Mouse (Mus musculus) midbrain, embryonic 14.5 days (tissue): ENCODE measurements around the gene Slfn4. TPM values are rescaled to one million over a fixed set of nuclear protein-coding genes. Genes with fewer than 3 reads are reported as not detected.
"Not testable (repeated sequence)": the region's sequence is repeated elsewhere in the genome, so short reads cannot be mapped to it uniquely, and the experiment has no call there.

Source experiments
- ATAC-seq: fragments of 200-750 bp; cut with Nextera tagmentation; 2 replicates; pipeline ENCODE4 v1.8.0; 2017; ENCODE audit warnings: moderate number of reproducible peaks, moderate library complexity; ENCODE audit not compliant: low FRiP score, low TSS enrichment
- DNase-seq: peaks from one replicate; pipeline ENCODE4 v3.0.0-alpha.2; 2015
- H3K27ac ChIP-seq: fragments of 300-500 bp; sonication (generic); replicated peaks from 2 replicates; pipeline ENCODE4 v1.5.1; 2014; ENCODE audit warnings: mild to moderate bottlenecking, low read depth, low read length, moderate library complexity
- H3K27me3 ChIP-seq: fragments of 300-500 bp; sonication (generic); 2 replicates; pipeline ENCODE4 v1.6.1; 2014; ENCODE audit warnings: low read length, control low read depth, mixed read lengths; ENCODE audit not compliant: control insufficient read depth, insufficient read depth
- H3K36me3 ChIP-seq: fragments of 300-500 bp; sonication (generic); 2 replicates; pipeline ENCODE4 v1.6.1; 2014; ENCODE audit warnings: low read length, control low read depth; ENCODE audit not compliant: control insufficient read depth, insufficient read depth
- H3K4me1 ChIP-seq: fragments of 300-500 bp; sonication (generic); 2 replicates; pipeline ENCODE4 v1.6.1; 2014; ENCODE audit warnings: mild to moderate bottlenecking, antibody characterized with exemption, low read length, control low read depth; ENCODE audit not compliant: control insufficient read depth, insufficient read depth
- H3K4me2 ChIP-seq: fragments of 300-500 bp; sonication (generic); 2 replicates; pipeline ENCODE4 v1.6.1; 2014; ENCODE audit warnings: mild to moderate bottlenecking, low read length, moderate library complexity
- H3K4me3 ChIP-seq: fragments of 300-500 bp; sonication (generic); replicated peaks from 2 replicates; pipeline ENCODE4 v1.5.1; 2014; ENCODE audit warnings: low read depth, low read length
- H3K9ac ChIP-seq: fragments of 300-500 bp; sonication (generic); replicated peaks from 2 replicates; pipeline ENCODE4 v1.6.1; 2014; ENCODE audit warnings: mild to moderate bottlenecking, low read length, moderate library complexity
- H3K9me3 ChIP-seq: fragments of 300-500 bp; sonication (generic); 2 replicates; pipeline ENCODE4 v1.6.1; 2016; ENCODE audit warnings: low read length, control low read depth, mixed read lengths; ENCODE audit not compliant: control insufficient read depth
- WGBS: fragments of 180-500 bp; shearing (Covaris S2); extraction: QIAGEN DNeasy Blood & Tissue Kit; methylation state at CpG from one replicate; pipeline ENCODE4 v1.1.7; 2014; 5-methylcytosine and 5-hydroxymethylcytosine counted together
- polyA plus RNA-seq: library from polyadenylated mRNA; unstranded; fragments of >200 nt; fragmentation: Nextera tagmentation; extraction: Ambion mirVana; gene quantifications from 2 replicates; pipeline ENCODE4 v1.2.1, GENCODE M21; 2014

The Slfn4 gene
- polyA plus RNA-seq, 1 experiment from 2014 or later, result 0.20 TPM

DNA sequence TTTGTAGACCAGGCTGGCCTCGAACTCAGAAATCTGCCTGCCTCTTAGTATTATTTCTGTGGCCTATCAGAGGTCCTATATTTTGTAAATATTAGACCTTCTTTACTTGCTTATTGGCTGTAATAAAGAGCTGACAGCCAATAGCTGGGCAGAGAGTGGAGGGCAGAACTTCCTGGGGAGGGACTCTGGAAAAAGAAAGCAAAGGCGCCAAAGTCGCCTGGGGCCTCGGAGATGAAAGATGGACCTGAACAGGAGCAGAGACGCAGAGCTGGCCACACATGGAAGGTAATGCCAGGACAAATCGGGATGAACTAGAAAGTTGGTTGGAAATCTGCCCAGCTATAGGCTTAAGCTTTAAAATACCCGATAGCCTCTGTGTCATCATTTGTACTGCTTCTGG lies 48.4 kb downstream of the Slfn4 start:
- 87% methylated on average over 7 of the region's 7 CpGs for WGBS
- no peak for ATAC-seq
- H3K9me3 ChIP-seq, result no peaks in the 10 kb centered on the region
- no peak for DNase-seq
- H3K36me3 ChIP-seq, result no peaks in the 10 kb centered on the region
- no peaks in the 10 kb centered on the region for H3K4me1 ChIP-seq
- no peaks in the 10 kb centered on the region for H3K27me3 ChIP-seq
- no peak overlapping the region for H3K9ac ChIP-seq
- no peak overlapping the region for H3K4me3 ChIP-seq
- no peak overlapping the region for H3K27ac ChIP-seq
- H3K4me2 ChIP-seq, result no peak overlapping the region

DNA sequence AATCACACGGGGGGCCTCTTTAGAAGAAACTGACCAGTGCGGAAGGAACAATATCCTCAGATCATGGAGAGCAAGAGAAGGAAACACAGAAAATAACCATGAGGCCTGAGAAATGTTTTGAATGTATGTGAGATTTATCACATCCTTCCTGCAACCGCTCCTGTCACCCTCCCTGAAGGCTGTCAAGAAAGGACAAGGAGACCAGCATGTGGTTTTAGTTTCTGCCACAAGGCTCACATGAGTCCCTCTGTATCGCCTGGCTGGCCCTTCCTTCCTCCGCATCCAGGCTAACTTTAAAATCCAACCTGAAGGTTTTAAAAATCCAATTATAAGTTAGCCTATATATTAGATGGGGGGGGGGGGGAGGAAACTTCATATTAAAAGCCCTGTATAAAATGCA lies 48.8 kb downstream of the Slfn4 start:
- H3K4me2 ChIP-seq, H3K4me1 ChIP-seq, H3K4me3 ChIP-seq, H3K27me3 ChIP-seq, H3K36me3 ChIP-seq, H3K9me3 ChIP-seq, ATAC-seq, DNase-seq, H3K9ac ChIP-seq, H3K27ac ChIP-seq: not testable (repeated sequence)
- WGBS, result 87% methylated on average over 5 of the region's 5 CpGs

DNA sequence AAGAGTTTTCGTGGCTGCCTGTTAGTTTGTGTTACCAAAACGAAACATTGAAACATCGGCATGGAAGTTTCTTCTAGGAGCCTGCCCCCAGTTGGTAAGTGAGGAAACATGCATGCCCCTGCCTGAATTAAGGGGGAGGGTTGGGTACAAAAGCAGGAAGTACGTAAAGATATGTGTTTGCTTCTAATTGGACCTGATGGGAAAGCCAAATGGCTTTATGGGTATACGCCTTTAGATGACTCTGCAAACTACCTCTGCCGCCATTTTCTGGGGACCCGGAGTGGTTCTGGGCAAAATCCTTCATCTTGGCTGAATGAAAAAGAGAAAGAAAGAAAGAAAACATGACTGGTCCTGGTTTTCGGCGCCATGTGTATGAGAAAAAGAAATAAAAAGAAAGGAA lies 49.2 kb downstream of the Slfn4 start:
- no peak overlapping the region for H3K4me3 ChIP-seq
- ATAC-seq (no peak), DNase-seq (no peak)
- no peak overlapping the region for H3K27ac ChIP-seq
- no peaks in the 10 kb centered on the region for H3K36me3 ChIP-seq
- no peaks in the 10 kb centered on the region for H3K4me1 ChIP-seq
- H3K4me2 ChIP-seq, result no peak overlapping the region
- WGBS, result 92% methylated on average over 9 of the region's 9 CpGs
- no peaks in the 10 kb centered on the region for H3K9me3 ChIP-seq
- no peak overlapping the region for H3K9ac ChIP-seq
- no peaks in the 10 kb centered on the region for H3K27me3 ChIP-seq

DNA sequence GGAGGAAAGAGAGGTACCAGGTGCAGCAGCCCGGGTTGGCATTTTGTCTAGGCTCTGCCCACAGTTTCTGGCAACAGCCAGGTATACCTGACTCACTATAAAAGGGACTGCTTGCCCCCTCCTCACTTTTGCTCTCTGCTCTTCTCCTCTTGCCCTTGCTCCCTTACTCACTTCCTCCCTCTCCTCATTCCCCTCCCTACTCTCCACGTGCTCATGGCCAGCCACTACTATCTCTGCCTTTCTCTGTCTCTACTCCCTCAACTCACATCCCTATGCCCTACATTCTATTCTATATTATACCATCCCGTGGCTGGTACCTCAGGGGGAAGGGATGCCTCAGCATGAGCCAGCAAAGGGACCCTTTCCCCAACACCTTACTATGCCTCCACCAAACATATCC lies 49.8 kb downstream of the Slfn4 start:
- Histone ChIP-seq H3K36me3 (no peaks in the 10 kb centered on the region), H3K4me1 (no peaks in the 10 kb centered on the region), H3K27ac (no peak overlapping the region), H3K9me3 (no peaks in the 10 kb centered on the region), H3K4me2 (no peak overlapping the region), H3K4me3 (no peak overlapping the region), H3K9ac (no peak overlapping the region), H3K27me3 (no peaks in the 10 kb centered on the region)
- ATAC-seq, result no peak
- 67% methylated on average over 3 of the region's 3 CpGs for WGBS
- no peak for DNase-seq

GRCm38 (mm10) chr11:83225371-83225960 lies 50.5 kb downstream of the Slfn4 start:
- H3K9ac ChIP-seq, result no peak overlapping the region

DNA sequence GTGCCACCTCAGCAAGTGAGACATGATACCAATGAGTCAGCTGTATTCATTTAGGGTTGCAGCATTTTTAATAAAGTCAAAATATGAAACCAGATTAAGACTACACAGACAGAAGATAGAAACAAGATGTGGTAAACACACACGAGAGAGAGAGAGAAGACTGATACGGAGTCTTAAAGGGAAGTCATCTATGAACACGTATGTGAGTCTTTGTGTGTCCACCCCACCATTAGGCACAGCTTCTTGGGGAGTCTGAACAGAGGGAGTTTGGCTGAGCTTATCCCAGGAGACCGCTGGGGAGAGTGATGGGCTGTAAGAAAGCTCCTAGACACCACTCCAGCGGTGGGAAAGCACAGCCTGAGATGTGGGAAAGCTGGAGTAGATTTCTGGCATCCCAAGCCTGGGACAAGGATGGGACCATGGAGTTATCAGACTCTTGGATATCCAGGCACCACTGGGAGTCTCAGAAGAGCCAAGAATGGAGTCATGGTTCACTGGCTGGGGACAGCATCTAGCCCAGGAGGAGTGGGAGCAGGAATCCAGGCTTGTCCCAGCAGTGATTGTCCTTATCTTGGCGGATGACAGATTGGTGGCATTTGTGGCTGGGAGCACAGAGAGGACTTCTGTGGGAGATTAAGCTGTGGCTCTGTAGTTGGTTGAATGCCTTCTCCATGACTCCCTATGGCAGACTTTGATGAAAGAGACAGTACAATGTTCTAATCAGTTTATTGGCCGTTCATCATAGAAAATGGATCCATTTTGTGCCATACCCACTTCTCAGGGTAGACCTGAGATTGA lies 53.1 kb downstream of the Slfn4 start:
- Histone ChIP-seq H3K27ac (no peak overlapping the region), H3K4me3 (no peak overlapping the region), H3K27me3 (no peaks in the 10 kb centered on the region), H3K4me2 (no peak overlapping the region), H3K4me1 (no peaks in the 10 kb centered on the region), H3K9ac (no peak overlapping the region), H3K9me3 (no peaks in the 10 kb centered on the region), H3K36me3 (no peaks in the 10 kb centered on the region)
- no peak for ATAC-seq
- DNase-seq, result no peak
- WGBS, result 84% methylated on average over 7 of the region's 7 CpGs

More at GRCm38 (mm10) chr11:83225371-83225960, 50.5 kb downstream of the Slfn4 start:
- Histone ChIP-seq H3K27me3 (no peaks in the 10 kb centered on the region), H3K4me2 (no peak overlapping the region), H3K36me3 (no peaks in the 10 kb centered on the region), H3K27ac (no peak overlapping the region), H3K4me1 (no peaks in the 10 kb centered on the region), H3K4me3 (no peak overlapping the region), H3K9me3 (no peaks in the 10 kb centered on the region)
- no peak for DNase-seq
- no peak for ATAC-seq
- WGBS, result 88% methylated on average over 9 of the region's 9 CpGs

DNA sequence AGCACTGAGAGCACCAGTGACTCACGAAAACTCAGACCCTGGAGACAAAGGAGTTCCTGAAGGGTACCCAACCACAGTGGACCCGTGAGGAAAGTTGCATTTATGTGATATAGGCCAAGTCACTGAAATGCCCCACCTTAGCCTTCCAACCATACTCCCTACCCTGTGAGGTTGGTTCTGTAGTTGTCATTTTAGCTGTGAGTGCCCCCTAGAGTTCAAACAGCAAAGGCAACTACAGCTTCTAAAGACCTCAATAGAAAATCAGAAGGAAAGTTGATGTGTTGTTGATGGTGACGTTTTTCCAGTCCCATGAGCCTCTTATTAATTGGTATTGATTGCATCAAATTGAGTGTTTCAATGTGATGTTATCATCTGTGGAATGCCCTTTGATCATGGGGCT lies 56.0 kb downstream of the Slfn4 start:
- Histone ChIP-seq H3K36me3 (no peaks in the 10 kb centered on the region), H3K9me3 (no peaks in the 10 kb centered on the region), H3K27me3 (no peaks in the 10 kb centered on the region), H3K9ac (no peak overlapping the region), H3K4me3 (no peak overlapping the region), H3K4me1 (no peaks in the 10 kb centered on the region), H3K27ac (no peak overlapping the region), H3K4me2 (no peak overlapping the region)
- WGBS, result 76% methylated on average over 3 of the region's 3 CpGs
- ATAC-seq (no peak), DNase-seq (peak; percentile 4)

- H3K27ac ChIP-seq, H3K4me1 ChIP-seq, H3K9me3 ChIP-seq, H3K4me3 ChIP-seq, H3K27me3 ChIP-seq, H3K4me2 ChIP-seq, H3K36me3 ChIP-seq, H3K9ac ChIP-seq, ATAC-seq: not testable (repeated sequence)
- 46% methylated on average over 5 of the region's 5 CpGs for WGBS
- DNase-seq, result peak; percentile 1
Measured at GRCm38 (mm10) chr11:83233621-83234020, 58.6 kb downstream of the Slfn4 start.

DNA sequence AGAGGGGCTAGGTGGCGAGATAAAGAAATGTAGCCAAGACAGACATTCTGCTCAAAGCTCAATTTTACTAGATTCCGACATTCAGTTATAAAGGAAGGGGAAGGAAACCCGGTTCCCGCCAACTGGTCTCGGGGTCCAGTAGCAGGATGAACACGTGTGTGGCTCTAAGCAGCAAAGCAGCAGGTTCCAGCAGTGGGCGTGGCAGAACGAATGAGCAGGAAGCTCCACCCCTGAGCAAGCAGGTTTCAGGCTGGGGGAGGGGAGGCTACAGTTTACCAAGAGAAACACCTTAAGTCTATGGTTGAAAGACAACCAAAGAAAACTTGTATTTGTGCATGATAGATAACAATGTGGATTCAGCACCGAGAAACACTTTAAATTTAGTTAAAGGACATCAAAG lies 62.4 kb downstream of the Slfn4 start:
- WGBS, result 82% methylated on average over 9 of the region's 9 CpGs
- H3K27ac ChIP-seq, H3K4me3 ChIP-seq, H3K4me1 ChIP-seq, H3K4me2 ChIP-seq, ATAC-seq, H3K27me3 ChIP-seq, H3K9me3 ChIP-seq, H3K36me3 ChIP-seq, H3K9ac ChIP-seq, DNase-seq: not testable (repeated sequence)
